Mouse (Mus musculus): ENCODE measurements around the gene Pgc. TPM values are rescaled to one million over a fixed set of nuclear protein-coding genes. Genes with fewer than 3 reads are reported as not detected.

Gene Pgc
- polyA plus RNA-seq, 3 experiments from 2014 or later: not detected

- no peak for ATAC-seq
Measured at GRCm38 (mm10) chr17:47708972-47709371, 17.7 kb upstream of the Pgc start.

DNA sequence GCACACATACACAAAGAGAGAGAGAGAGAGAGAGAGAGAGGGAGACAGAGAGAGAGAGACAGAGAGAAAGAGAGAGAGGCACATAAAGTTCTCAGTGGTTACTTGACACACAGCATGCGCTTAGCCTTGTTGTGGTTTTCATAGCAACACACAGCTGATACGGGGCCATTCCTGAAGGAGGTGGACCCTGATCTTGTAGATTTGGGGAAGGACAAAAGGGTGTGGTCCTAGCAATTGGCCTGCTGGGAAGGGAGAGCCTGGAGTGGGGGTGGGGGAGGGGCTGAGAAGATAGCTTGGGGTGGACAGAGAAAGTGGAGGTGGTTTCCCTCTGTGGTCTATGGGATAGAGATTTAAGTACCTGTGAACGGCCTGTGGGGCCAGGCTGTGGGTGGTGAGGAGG lies 16.6 kb upstream of the Pgc start:
- no peak for ATAC-seq

GRCm38 (mm10) chr17:47711883-47712282 lies 14.8 kb upstream of the Pgc start:
- ATAC-seq: no peak

DNA sequence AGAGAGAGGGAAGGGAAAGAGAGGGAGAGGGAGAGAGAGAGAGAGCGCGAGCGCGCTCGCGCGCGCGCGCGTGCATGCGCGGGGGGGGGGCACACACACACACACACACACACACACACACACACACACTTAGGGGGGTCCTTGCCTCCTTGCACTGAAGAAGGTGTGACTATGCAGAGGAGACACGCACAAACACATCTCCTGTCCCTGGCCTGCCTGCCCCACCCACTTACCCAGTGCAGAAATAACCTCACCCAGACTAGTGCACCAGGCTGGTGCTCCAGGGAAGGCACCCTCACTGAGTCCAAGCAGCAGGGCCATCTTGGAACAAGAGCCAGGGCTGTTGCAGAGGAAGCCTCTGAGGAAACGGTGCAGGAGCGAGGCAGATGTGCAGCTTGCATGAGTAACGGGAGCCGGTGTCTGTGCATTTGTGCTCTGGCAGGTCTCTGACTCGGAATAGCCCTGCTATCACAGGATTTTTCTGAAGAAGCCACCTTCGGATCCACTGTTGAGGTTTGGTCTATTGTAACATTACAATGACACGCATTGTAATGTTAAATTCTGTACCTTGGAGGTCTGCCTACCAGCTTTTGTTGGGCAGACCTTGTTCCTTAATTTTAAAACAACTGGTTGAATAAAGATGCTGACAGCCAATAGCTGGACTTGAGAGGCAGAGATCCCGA lies 13.6 kb upstream of the Pgc start:
- no peak for ATAC-seq

DNA sequence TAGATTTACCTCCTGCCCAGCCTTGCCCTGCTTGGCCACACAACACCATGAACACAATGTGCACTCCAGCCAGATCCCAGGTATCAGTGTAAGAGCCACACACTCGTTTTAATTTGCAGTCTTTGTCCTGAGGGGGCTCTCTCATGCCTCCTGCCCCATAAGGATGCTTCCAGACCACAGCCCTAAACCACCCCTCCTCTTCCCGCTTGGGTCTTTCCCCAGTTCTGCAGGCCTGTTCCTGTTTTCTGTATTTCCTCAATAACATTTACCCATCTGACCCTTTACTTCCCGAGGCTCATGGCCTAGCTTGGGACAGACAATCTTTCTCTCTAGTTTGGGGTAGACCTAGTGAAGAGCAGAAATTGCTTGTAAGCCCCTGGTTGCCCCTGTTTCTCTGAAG lies 11.6 kb upstream of the Pgc start:
- no peak for ATAC-seq

DNA sequence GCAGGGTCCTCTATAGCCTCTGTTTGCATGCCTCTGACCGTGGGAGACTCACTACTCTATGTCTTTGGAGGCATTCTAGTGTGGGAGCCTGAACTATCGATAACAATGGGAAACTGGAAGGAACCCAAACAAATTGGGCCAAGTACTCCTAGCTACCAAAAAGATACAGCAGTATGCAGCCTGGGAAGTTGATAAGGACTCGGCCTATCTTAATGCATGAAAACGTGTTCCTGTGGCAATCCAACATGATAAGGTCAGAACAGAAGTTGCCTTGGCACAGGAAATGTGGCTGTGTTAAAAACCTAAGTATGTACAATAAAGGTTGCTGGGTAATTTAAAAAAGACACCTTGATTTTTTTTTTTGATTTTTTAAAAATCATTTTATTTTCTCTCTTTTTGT lies 5.5 kb upstream of the Pgc start:
- ATAC-seq: no peak

DNA sequence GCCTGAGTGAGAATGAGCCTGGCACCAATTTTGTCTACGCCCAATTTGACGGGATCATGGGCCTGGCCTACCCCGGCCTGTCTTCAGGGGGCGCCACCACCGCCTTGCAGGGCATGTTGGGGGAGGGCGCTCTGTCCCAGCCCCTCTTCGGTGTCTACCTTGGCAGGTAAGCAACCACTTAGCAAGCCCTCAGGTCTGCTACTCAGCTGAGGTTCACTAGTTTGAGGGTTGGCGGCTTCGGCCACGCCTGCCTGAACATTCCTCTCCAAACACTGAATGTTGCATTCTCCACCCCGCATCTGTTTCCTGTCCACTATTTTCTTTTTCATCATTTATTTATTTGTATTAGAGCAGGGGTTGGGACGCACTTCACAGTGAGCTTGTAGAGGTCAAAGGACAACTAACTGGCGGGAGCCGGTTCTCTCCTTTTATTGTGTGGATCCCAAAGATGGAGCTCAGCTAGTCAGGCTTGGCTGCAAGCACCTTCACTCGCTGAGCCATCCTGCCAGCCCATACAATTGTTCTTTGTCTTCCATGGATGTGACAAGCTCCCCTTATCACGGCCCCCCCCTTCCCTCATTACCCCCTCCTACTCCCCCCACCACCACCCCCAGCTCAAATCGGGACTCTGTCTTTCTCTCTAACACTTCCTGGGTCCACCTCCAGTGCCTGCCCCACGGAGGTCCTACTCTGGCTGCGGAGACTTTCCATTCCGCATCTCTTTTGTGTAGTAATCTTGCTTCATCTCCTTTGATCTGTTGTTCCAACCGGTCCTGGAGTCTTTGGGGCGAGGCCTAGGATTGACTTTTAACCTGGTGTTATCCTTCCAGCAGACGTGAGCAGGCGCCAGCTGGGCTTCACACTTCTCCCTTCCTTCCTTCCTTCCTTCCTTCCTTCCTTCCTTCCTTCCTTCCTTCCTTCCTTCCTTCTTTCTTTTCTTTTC lies 4.3 kb downstream of the Pgc start:
- no peak for ATAC-seq

DNA sequence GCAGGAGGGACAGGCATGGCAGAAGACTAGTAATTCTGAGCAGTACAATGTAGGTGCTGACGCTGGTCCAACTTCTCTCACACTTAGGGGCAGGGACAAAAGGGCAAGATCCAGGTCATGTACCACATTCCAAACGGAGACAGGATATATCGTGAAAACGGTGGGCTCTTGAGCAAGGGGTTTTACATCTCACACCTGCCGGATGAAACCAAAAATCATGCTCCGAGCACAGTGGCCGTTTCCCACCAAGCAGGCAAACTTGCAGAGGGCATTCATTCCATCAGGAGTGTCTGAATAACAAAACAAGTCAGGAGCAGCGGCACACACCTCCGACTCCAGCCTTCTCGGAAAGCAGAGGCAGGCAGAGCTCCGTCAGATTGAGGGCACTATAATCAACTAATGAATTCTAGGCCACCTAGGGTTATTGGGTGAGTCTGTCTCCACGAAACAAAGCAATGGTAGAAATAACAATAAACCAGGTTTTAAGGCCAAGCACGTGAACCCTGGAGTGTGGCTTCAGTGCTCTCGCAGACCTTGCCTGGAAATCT lies 9.0 kb downstream of the Pgc start:
- no peak for ATAC-seq

DNA sequence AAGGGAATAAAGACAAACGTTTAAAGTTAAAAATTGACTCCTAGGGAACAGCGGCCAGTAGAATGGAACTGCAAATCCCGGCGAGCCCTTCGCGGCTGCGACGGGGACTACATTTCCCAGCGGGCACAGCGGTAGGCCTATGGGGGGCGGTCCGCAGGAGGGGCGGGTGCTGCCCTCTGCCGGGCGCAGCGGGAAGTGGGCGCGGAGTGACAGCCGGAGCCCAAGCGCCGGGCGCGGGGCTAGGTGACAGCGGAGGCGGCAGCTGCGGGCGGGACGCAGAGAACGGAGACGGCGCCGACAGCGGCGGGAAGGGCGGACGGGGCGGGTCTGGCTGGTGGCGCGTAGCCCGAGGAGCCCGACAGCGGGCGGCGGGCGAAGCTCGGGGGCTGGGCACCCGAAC lies 10.2 kb downstream of the Pgc start, which contains the start of gene Tfeb:
Gene Tfeb (plus strand): TSS at position 175 of the 400 bp plus-strand sequence.
- ATAC-seq: peak; percentile 84

GRCm38 (mm10) chr17:47737271-47738065 lies 10.8 kb downstream of the Pgc start:
- peak; percentile 3 for ATAC-seq

- ATAC-seq: peak; percentile 3
Measured at GRCm38 (mm10) chr17:47738066-47738878, 11.6 kb downstream of the Pgc start.

GRCm38 (mm10) chr17:47738879-47739798 lies 12.5 kb downstream of the Pgc start:
- peak; percentile 59 for ATAC-seq

GRCm38 (mm10) chr17:47740186-47740585 lies 13.5 kb downstream of the Pgc start:
- ATAC-seq: no peak

DNA sequence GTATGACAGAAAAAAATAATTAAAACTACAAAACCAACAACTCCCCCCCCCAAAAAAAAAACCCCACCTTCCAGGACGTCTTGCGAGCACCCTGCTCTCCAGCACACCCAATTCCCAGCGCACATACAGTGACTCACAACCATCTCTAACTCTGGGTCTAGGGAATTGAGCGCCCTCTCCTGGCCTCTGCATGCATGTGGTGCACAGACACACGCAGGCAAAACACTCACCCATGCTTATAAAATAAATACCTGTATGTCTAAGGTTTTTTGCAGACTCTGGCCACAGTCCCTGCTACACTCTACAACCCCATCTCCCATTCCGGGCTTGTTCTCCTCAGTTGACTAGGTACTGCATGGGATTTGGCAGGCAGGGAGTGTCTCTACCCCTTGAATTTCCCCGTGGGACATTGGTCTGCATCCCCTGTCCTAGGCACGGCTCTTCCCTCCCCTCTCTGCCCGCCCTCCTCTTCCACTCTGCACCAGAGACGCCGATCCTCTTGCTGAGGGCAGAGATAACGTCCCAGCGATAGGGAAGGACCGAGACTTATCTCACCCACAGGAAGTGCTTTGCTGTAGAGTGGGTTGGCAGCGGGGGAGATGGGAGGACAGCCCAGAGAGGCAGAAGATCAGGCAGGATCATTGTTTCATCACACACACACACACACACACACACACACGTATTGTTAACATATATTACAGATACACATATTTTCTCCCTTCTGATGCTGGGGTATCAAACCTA lies 16.5 kb downstream of the Pgc start:
- no peak for ATAC-seq

- ATAC-seq: no peak
Measured at GRCm38 (mm10) chr17:47744086-47744485, 17.4 kb downstream of the Pgc start.

DNA sequence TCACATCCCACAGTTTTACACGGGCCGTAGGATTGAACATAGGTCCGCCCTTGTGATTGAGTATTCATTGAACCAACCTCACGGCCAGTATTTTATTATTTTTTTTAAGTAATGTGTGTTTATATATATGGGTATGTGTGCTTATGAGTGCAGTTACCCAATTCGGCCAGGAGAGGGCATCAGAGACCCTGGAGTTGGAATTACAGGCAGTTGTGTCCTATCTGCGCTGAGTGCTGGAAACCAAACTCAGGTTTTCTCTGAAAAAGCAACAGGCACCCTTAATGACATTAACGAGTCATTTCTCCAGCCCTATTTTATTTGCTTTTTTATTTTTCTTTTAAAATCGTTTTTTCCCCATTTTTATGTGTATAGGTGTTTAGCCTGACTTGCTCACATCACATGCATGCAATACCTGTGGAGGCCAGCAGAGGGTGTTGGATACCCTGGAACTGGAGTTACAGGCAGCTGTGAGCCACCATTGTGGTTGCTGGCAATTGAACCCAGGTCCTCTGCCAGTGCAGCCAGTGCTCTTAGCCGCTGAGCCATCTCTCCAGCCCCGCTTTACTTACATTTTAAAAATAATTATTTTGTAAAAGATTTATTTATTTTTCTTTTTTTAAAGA lies 18.2 kb downstream of the Pgc start:
- ATAC-seq: no peak

GRCm38 (mm10) chr17:47748791-47749553 lies 22.3 kb downstream of the Pgc start:
- no peak for ATAC-seq

DNA sequence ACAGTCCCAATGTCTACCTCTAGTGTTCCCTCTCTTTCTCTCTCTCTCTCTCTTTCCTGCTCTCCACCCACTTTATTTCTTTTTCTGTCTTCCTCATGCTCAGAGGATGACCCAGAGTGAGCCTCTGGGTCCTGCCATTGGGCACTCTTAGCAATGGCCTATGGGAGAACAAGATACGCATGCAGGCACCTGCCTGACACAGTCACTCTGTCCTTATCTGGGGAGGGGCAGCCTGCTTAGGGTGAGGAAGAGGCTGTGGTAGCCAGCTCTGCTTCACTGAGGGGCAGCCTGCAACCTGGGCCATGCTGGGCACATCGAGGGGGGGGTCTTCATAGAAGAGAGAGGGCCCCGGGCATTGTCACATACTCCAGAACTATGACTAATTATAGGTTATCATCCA lies 23.0 kb downstream of the Pgc start:
- ATAC-seq: no peak

- no peak for ATAC-seq
Measured at GRCm38 (mm10) chr17:47750101-47750500, 23.5 kb downstream of the Pgc start.
